Mouse (Mus musculus) limb, embryonic 10.5 days (tissue): ENCODE measurements around the gene Zp3. TPM values are rescaled to one million over a fixed set of nuclear protein-coding genes. Genes with fewer than 3 reads are reported as not detected.

Experiments used
- DNase-seq: peaks from one replicate; pipeline ENCODE4 v3.0.0-alpha.2; 2017; ENCODE audit warnings: low spot score
- H3K27ac ChIP-seq: fragments of 300-500 bp; sonication (generic); 2 replicates; pipeline ENCODE4 v1.5.1; 2016; ENCODE audit warnings: mild to moderate bottlenecking
- H3K27me3 ChIP-seq: fragments of 300-500 bp; sonication (generic); 2 replicates; pipeline ENCODE4 v1.6.1; 2016; ENCODE audit warnings: low read depth, mild to moderate bottlenecking; ENCODE audit not compliant: poor library complexity, severe bottlenecking
- H3K36me3 ChIP-seq: fragments of 300-500 bp; sonication (generic); 2 replicates; pipeline ENCODE4 v1.6.1; 2016; ENCODE audit warnings: mild to moderate bottlenecking, moderate library complexity
- H3K4me1 ChIP-seq: fragments of 300-500 bp; sonication (generic); 2 replicates; pipeline ENCODE4 v1.6.1; 2016
- H3K4me3 ChIP-seq: fragments of 300-500 bp; sonication (generic); 2 replicates; pipeline ENCODE4 v1.5.1; 2016; ENCODE audit warnings: mild to moderate bottlenecking, moderate library complexity
- H3K9me3 ChIP-seq: fragments of 300-500 bp; sonication (generic); replicated peaks from 2 replicates; pipeline ENCODE4 v1.6.1; 2016; ENCODE audit warnings: mild to moderate bottlenecking
- WGBS: fragments of 180-500 bp; shearing (Covaris S2); methylation state at CpG from one replicate; pipeline ENCODE4 v1.1.7; 2016; 5-methylcytosine and 5-hydroxymethylcytosine counted together
- polyA plus RNA-seq: library from polyadenylated mRNA; unstranded; fragments of >200 nt; fragmentation: Nextera tagmentation; extraction: Ambion mirVana; gene quantifications from 2 replicates; pipeline ENCODE4 v1.2.1, GENCODE M21; 2016

The Zp3 gene
- polyA plus RNA-seq, 1 experiment from 2014 or later, result not detected

DNA sequence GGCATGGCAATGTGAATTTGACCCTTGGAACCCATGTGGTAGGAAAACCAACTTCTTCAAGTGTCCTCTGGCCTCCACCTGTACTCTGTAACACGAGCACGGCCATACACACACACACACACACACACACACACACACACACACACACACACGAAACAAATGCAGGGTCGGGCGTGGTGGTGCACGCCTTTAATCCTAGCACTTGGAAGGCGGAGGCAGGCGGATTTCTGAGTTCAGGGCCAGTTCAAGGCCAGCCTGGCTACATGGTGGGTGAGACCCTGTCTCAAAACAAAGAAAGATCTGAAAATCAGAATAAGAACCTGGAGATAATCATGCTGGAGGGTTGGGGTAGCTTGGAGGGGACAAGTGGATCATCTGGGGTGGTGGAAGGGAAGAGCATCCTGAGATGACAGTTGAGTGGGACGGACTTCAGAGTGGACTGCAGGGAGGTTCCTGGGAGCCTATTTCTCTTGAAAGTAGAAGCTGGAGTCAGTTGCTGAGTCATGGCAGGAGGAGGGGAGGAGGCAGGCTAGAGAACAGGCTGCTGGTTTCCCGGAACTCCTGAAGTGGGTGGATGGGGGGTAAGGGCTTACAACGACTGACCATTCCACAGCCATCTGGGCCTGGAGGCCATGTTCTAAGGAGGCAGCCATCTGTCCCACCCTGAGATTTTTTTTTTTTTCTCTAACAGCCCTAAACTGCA, 29.0 kb upstream of the Zp3 start:
- WGBS, result 87% methylated on average over 11 of the region's 11 CpGs
- H3K4me3 ChIP-seq, result no peak overlapping the region
- no peaks in the 10 kb centered on the region for H3K36me3 ChIP-seq
- H3K4me1 ChIP-seq, result peaks cover 9% of the 10 kb centered on the region; the same call in 1 of the 2 replicates
- no peak for DNase-seq
- H3K9me3 ChIP-seq, result no peaks in the 10 kb centered on the region
- no peaks in the 10 kb centered on the region for H3K27me3 ChIP-seq
- no peak overlapping the region; the same call in 1 of the 2 replicates for H3K27ac ChIP-seq

DNA sequence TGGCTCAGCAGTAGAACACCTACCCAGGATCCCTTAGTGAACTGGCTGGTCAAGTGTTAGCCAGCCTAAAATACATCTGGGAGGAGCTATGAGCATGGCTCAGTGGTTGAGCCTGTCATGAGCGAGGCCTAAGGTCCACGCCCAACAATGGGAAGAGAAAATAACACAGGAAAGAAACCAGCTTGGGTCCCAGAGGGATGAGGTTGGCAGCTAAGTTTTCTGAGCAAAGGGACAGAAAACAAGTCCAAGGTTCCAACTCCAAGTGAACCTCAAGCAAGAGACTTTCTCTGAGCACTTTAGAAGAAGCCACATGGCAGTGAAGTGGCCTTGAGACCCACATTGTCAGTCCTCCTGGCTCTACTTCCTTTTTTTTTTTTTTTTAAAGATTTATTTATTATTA, 28.2 kb upstream of the Zp3 start:
- no peaks in the 10 kb centered on the region for H3K27me3 ChIP-seq
- no peak for DNase-seq
- no peak overlapping the region for H3K4me3 ChIP-seq
- WGBS, result 90% methylated on average over 2 of the region's 2 CpGs
- H3K9me3 ChIP-seq, result no peaks in the 10 kb centered on the region
- H3K4me1 ChIP-seq, result peaks cover 2% of the 10 kb centered on the region
- H3K36me3 ChIP-seq, result no peaks in the 10 kb centered on the region
- H3K27ac ChIP-seq, result no peak overlapping the region

DNA sequence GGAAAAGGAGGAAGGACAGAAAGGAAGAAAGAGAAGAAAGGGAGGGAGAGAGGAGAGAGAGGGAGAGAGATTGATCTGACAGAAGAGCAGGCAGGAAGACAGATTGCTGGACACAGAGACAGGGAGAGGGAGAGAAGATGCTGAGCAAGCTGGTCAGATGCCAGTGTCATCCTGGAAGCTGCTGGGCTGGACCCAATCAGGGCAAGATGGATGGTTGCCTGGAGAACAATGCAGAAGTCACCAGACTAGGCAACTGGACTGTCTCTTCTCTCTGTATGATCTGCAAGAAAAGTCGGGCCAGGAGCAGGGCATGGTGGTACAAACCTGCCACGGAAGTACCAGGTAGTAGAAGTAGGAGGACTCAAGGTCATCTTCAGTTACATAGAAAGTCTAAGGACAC, 27.1 kb upstream of the Zp3 start:
- 98% methylated on average over 2 of the region's 2 CpGs for WGBS
- DNase-seq, result no peak
- H3K9me3 ChIP-seq, result no peaks in the 10 kb centered on the region
- H3K36me3 ChIP-seq, result no peaks in the 10 kb centered on the region
- H3K4me1 ChIP-seq, result peaks cover 7% of the 10 kb centered on the region
- H3K4me3 ChIP-seq, result no peak overlapping the region
- no peak overlapping the region for H3K27ac ChIP-seq
- no peaks in the 10 kb centered on the region for H3K27me3 ChIP-seq

DNA sequence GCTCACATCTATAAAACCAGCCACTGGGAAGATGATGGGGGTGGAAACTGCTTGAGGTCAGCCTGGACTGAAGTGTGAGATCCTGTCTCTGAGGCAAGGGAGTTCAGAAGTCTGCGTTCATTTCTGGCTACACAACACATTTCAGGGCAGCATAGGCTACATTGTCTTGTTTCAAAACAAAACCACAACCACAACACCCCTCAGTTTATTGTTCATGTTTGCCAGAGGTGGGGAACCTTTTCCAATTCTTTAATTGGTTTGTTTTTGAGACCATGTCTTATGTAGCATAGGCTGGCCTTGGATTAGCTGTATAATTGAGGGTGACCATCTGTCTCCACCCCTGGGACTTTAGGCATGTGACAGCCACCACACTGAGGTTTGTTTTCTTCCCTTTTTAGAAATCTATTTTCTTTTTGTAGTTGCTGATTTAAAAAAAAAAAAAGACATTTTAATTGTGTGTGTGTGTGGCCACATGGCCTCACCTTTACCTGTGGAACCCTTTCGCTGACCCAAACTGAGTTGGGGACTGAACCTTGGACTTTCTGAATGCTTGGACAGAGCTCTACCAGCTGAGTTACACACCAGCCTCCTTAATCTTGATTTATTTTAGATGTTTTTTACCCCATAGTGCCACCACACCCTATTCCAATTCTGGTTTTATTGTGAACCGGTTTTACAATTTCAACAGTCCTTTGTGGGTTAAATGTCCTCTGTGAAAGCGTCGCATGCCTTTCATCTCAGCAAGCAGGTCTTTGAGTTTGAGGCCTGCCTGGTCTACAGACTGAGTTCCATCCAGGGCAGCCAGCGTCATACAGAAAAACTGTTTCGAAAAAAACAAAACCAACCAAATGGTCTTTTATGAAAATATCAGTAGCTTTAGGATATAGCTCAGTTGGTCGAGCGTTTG, 23.3 kb upstream of the Zp3 start:
- Histone ChIP-seq H3K4me1 (peaks cover 14% of the 10 kb centered on the region), H3K36me3 (no peaks in the 10 kb centered on the region), H3K4me3 (peak overlapping the region; percentile 47), H3K27me3 (no peaks in the 10 kb centered on the region), H3K9me3 (no peaks in the 10 kb centered on the region), H3K27ac (peak overlapping the region; percentile 94)
- 87% methylated on average over 9 of the region's 9 CpGs for WGBS
- DNase-seq, result no peak

DNA sequence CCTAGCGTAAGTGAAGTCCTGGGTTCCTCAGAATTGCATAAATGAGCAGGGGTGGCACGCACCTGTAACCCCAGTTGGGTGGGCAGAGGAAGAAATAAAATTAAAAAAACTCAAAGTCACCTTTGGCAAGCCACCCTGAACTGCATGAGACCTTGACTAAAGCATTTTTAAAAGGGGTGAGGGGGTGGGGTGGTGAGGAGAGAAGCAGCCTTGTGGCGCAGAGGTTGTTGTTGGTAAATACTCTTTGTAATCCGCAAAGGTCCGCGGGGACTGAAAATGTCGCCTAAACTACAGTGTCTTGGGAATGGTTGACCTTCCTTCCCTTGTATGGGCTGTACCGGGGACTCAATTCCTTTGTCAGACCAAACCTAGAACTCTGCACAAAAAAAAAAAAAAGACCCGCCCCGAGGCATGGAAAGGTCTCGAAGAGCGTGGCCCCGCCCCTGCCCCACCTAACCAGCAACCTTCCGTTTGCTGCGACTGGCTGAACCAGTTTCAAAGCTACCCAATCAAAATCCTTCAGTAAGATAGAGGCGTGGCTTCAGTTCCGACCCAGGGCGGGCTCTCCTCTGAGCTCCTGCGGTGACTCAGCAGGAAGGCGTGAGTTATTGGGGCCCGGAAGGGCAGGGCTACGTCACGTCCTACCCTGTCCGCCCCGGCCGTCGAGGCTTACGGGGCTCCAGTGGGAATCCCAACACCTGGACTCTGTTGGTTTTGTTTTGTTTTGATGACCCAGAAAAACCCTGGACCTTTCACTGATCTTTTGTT, 22.5 kb upstream of the Zp3 start:
- peaks cover 22% of the 10 kb centered on the region for H3K4me1 ChIP-seq
- peak; percentile 94 for DNase-seq
- H3K9me3 ChIP-seq, result no peaks in the 10 kb centered on the region
- peak overlapping the region; percentile 94 for H3K27ac ChIP-seq
- H3K27me3 ChIP-seq, result no peaks in the 10 kb centered on the region
- H3K4me3 ChIP-seq, result peak overlapping the region; percentile 47
- 8% methylated on average over 28 of the region's 28 CpGs for WGBS
- H3K36me3 ChIP-seq, result no peaks in the 10 kb centered on the region

DNA sequence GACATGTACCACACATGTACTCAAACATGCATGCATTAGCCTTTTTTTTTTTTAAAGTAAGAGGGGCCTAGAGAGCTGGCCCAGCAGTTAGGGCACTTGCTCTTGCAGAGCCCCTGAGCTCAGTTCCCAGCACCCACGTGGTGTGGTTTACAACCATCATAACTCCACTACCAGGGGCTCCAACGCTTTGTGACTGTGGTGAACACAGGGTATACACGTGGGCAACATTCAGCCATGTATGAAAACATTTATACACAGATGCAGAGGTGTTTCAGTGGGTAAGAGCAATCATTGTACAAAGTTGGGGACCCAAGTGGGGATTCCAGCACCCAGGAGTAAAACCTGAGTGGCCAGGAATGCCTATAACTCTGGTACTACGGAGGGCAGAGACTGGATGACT, 21.5 kb upstream of the Zp3 start:
- no peak for DNase-seq
- 90% methylated on average over 4 of the region's 4 CpGs for WGBS
- Histone ChIP-seq H3K36me3 (no peaks in the 10 kb centered on the region), H3K4me1 (peaks cover 31% of the 10 kb centered on the region), H3K4me3 (peak overlapping the region; percentile 47; the same call in 1 of the 2 replicates), H3K9me3 (no peaks in the 10 kb centered on the region), H3K27me3 (no peaks in the 10 kb centered on the region), H3K27ac (peak overlapping the region; percentile 94)

DNA sequence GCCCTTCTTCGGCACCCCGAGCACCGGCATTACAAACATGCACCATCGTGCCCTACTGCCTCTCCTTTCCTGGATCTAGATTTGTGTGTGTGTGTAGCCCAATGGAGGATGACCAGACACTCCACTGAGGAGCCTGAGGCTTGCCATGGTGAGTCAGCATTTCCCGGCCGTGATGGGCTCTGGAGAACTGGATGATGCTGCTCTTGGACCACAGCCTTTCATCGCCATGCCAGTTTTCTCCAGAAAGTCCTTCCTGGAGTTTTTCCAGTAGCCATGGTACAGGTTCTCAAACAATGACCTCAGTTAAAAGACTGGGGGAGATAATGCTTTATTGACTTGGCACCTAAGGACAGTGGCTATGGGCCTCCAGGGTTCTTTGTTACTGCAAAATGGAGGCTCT, 20.0 kb upstream of the Zp3 start:
- peaks cover 8% of the 10 kb centered on the region for H3K27me3 ChIP-seq
- H3K27ac ChIP-seq, result peak overlapping the region; percentile 98; the same call in 1 of the 2 replicates
- no peaks in the 10 kb centered on the region for H3K9me3 ChIP-seq
- 93% methylated on average over 7 of the region's 7 CpGs for WGBS
- H3K4me3 ChIP-seq, result no peak overlapping the region
- H3K4me1 ChIP-seq, result peaks cover 31% of the 10 kb centered on the region
- H3K36me3 ChIP-seq, result no peaks in the 10 kb centered on the region
- DNase-seq, result no peak

DNA sequence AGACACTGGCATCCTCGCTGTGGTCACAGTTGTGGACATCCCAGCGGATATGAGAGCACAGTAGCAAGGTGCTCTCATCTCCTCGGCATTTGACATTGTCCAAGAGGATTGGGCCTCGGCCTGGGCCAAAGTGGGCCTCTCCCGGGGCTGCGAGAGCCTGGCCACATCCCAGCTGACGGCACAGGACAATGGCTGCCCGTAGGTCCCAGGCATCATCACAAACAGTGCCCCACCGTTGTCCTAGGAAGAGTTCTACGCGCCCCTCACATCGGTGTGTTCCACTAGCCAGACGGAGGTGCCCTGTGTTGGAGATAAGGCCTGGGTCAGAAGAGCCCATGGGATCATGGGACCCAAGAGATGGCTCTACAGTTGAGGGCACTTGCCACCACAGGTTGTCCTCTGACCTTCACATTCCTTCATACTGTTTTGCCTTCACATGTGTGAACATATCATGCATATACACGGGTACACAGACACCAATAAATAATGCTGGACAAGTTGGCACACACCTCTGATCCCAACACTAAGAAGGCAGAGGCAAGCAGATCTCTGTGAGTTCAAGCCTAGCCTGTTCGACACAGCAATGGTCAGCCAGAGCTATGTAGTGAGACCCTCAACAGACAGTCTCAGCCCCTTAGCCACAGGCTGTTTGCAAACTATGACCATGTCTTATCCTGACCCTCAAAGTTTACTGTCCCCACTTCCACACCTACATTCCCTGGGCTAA, 18.8 kb upstream of the Zp3 start:
- Histone ChIP-seq H3K36me3 (no peaks in the 10 kb centered on the region), H3K4me1 (peaks cover 38% of the 10 kb centered on the region), H3K27me3 (peaks cover 20% of the 10 kb centered on the region), H3K27ac (peak overlapping the region; percentile 98), H3K4me3 (0 out of 2 replicates have a peak overlapping the region, but pooled peaks have one; percentile 78), H3K9me3 (no peaks in the 10 kb centered on the region)
- DNase-seq, result no peak
- WGBS, result 95% methylated on average over 15 of the region's 15 CpGs

DNA sequence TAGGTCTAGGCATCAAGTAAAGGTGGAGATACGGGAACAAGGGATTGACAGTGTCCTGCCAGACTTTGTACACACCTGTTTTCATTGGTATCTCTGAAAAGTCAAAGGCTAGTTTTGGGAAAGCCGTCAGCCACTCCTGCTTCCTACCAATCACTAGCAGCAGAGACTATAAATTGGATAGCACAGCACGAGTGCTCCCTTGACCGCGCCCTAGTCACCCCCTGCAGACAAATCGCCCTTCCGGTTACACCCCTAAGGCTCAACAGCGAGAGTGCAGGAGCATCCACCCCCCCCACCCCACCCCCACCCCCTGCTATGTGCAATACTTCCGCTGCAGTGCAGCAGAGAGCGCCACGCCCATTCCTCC, 17.8 kb upstream of the Zp3 start:
- Histone ChIP-seq H3K4me3 (peak overlapping the region; percentile 78), H3K27ac (peak overlapping the region; percentile 98), H3K36me3 (no peaks in the 10 kb centered on the region), H3K27me3 (peaks cover 20% of the 10 kb centered on the region), H3K9me3 (no peaks in the 10 kb centered on the region), H3K4me1 (peaks cover 33% of the 10 kb centered on the region)
- no peak for DNase-seq
- WGBS, result 0% methylated on average over 11 of the region's 11 CpGs

DNA sequence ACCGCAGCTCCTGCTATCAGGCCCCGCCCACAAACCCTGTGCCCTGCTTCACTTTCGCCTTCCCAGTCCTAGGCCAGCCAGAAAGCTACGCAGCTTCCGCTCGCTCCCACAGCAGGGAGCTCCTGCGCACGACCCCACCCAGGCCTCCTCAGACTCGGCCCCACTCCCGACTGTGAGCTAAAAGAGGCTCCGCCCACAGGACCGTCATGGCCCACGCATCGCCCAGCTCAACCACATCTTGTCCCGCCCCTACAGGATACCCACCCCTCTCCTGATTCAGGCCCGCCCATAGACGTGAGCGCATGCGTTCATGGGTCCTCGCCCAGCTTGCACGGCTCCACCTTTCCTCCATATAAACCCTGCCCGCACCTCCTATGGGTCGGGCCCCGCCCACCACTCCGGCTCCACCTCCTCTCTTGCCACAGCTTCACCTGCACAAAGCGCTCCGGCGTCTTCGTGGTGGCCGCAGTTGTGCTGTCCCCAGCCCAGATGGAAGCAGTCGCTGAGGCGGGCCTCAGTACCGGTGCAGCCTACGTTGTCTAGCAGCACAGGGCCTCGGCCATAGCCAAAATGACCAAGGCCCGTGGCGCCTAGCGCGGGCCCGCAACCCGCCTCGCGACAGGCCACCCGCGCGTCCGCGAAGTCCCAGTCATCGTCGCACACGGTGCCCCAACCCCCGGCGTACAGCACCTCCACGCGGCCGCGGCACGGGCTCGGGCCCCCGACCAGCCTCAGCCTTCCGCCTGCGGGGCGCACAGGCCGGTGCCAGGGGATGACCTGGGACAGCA, 17.2 kb upstream of the Zp3 start:
- under 1% methylated on average over 63 of the region's 64 CpGs for WGBS
- peak; percentile 96 for DNase-seq

DNA sequence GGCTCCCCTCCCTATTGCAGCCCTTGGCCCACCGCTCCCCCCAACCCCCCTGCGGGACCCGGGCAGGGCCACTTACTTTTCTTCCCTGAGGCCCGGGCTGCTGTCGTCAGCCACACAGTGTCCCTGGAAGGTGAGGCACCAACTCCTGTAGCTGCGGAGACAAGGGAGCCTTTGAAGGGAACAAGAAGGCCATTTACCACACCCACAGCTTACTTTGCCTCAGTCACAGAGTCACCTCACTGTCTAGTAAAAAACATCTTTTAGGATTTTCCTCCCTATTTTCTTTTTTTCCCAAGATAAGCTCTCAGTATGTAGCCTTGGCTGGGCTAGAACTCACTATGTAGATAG, 16.6 kb upstream of the Zp3 start:
- Histone ChIP-seq H3K27ac (peak overlapping the region; percentile 98), H3K4me3 (peak overlapping the region; percentile 78), H3K36me3 (no peaks in the 10 kb centered on the region), H3K27me3 (peaks cover 20% of the 10 kb centered on the region), H3K4me1 (peaks cover 31% of the 10 kb centered on the region), H3K9me3 (no peaks in the 10 kb centered on the region)
- WGBS, result 5% methylated on average over 6 of the region's 6 CpGs
- DNase-seq, result no peak

More for the DNA sequence above, 17.2 kb upstream of the Zp3 start:
- peak overlapping the region; percentile 98 for H3K27ac ChIP-seq
- peaks cover 31% of the 10 kb centered on the region for H3K4me1 ChIP-seq
- no peaks in the 10 kb centered on the region for H3K36me3 ChIP-seq
- H3K27me3 ChIP-seq, result peaks cover 20% of the 10 kb centered on the region
- H3K9me3 ChIP-seq, result no peaks in the 10 kb centered on the region
- H3K4me3 ChIP-seq, result peak overlapping the region; percentile 78
